Mouse (Mus musculus): ENCODE data around the gene Phf3. TPM values are rescaled to one million over a fixed set of nuclear protein-coding genes. Genes with fewer than 3 reads are reported as not detected.

The Phf3 gene
- polyA plus RNA-seq, 1 experiment from 2014 or later: 48.2 TPM

GRCm38 (mm10) chr1:30815609-30816008 lies 58.1 kb downstream of the Phf3 start:
- Histone ChIP-seq H3K4me1 (no peaks in the 10 kb centered on the region), H3K4me2 (replicated peaks) (no peak overlapping the region), H3K9ac (no peak overlapping the region), H3K9me3 (no peaks in the 10 kb centered on the region), H3K27ac (no peak overlapping the region), H3K4me3 (no peak overlapping the region), H3K36me3 (peaks cover 58% of the 10 kb centered on the region), H3K27me3 (no peaks in the 10 kb centered on the region)
- 90% methylated on average over 1 of the region's 1 CpGs for WGBS
- ATAC-seq (ENCODE audit: insufficient number of reproducible peaks, insufficient read depth, low FRiP score, low TSS enrichment): no peak

- H3K4me1 ChIP-seq: no peaks in the 10 kb centered on the region
- peaks cover 58% of the 10 kb centered on the region for H3K36me3 ChIP-seq
- WGBS: 89% methylated on average over 2 of the region's 2 CpGs
- no peaks in the 10 kb centered on the region for H3K27me3 ChIP-seq
- H3K4me2 ChIP-seq (replicated peaks): no peak overlapping the region
- H3K27ac ChIP-seq: no peak overlapping the region
- no peaks in the 10 kb centered on the region for H3K9me3 ChIP-seq
- ATAC-seq (ENCODE audit: insufficient number of reproducible peaks, insufficient read depth, low FRiP score, low TSS enrichment): no peak
- H3K4me3 ChIP-seq: no peak overlapping the region
- H3K9ac ChIP-seq: no peak overlapping the region
These were observed 58.7 kb downstream of the Phf3 start for GRCm38 (mm10) chr1:30814987-30815386.

- Histone ChIP-seq H3K36me3 (peaks cover 74% of the 10 kb centered on the region), H3K4me2 (replicated peaks) (no peak overlapping the region), H3K4me1 (no peaks in the 10 kb centered on the region), H3K27ac (no peak overlapping the region), H3K9ac (no peak overlapping the region), H3K9me3 (no peaks in the 10 kb centered on the region), H3K27me3 (no peaks in the 10 kb centered on the region), H3K4me3 (no peak overlapping the region)
- WGBS: 86% methylated on average over 10 of the region's 10 CpGs
- no peak for ATAC-seq (ENCODE audit: insufficient number of reproducible peaks, insufficient read depth, low FRiP score, low TSS enrichment)
These were observed 65.5 kb downstream of the Phf3 start for GRCm38 (mm10) chr1:30808101-30808699.

GRCm38 (mm10) chr1:30805688-30806285 lies 67.9 kb downstream of the Phf3 start:
- Histone ChIP-seq H3K27me3 (no peaks in the 10 kb centered on the region), H3K4me2 (replicated peaks) (no peak overlapping the region), H3K27ac (no peak overlapping the region), H3K36me3 (peaks cover 65% of the 10 kb centered on the region), H3K4me1 (no peaks in the 10 kb centered on the region), H3K9ac (no peak overlapping the region), H3K9me3 (no peaks in the 10 kb centered on the region), H3K4me3 (no peak overlapping the region)
- ATAC-seq (ENCODE audit: insufficient number of reproducible peaks, insufficient read depth, low FRiP score, low TSS enrichment): no peak
- WGBS: 86% methylated on average over 11 of the region's 11 CpGs

GRCm38 (mm10) chr1:30804919-30805318 lies 68.8 kb downstream of the Phf3 start:
- Histone ChIP-seq H3K27ac (no peak overlapping the region), H3K9ac (no peak overlapping the region), H3K4me2 (replicated peaks) (no peak overlapping the region), H3K4me1 (no peaks in the 10 kb centered on the region), H3K36me3 (peaks cover 57% of the 10 kb centered on the region), H3K4me3 (no peak overlapping the region), H3K27me3 (no peaks in the 10 kb centered on the region), H3K9me3 (no peaks in the 10 kb centered on the region)
- no peak for ATAC-seq (ENCODE audit: insufficient number of reproducible peaks, insufficient read depth, low FRiP score, low TSS enrichment)
- 87% methylated on average over 7 of the region's 7 CpGs for WGBS

GRCm38 (mm10) chr1:30801911-30802310 lies 71.8 kb downstream of the Phf3 start:
- H3K27me3 ChIP-seq: no peaks in the 10 kb centered on the region
- no peak overlapping the region for H3K4me3 ChIP-seq
- H3K9me3 ChIP-seq: no peaks in the 10 kb centered on the region
- no peak overlapping the region for H3K27ac ChIP-seq
- H3K4me2 ChIP-seq (replicated peaks): no peak overlapping the region
- peaks cover 38% of the 10 kb centered on the region for H3K36me3 ChIP-seq
- ATAC-seq (ENCODE audit: insufficient number of reproducible peaks, insufficient read depth, low FRiP score, low TSS enrichment): no peak
- peaks cover 4% of the 10 kb centered on the region; the same call in 1 of the 2 replicates for H3K4me1 ChIP-seq
- H3K9ac ChIP-seq: no peak overlapping the region
- WGBS: 93% methylated on average over 8 of the region's 8 CpGs

GRCm38 (mm10) chr1:30799277-30799834 lies 74.4 kb downstream of the Phf3 start:
- H3K27me3 ChIP-seq: no peaks in the 10 kb centered on the region
- no peak overlapping the region for H3K4me3 ChIP-seq
- no peak overlapping the region for H3K4me2 ChIP-seq (replicated peaks)
- no peak overlapping the region for H3K27ac ChIP-seq
- no peak for ATAC-seq (ENCODE audit: insufficient number of reproducible peaks, insufficient read depth, low FRiP score, low TSS enrichment)
- 86% methylated on average over 6 of the region's 6 CpGs for WGBS
- H3K4me1 ChIP-seq: peaks cover 4% of the 10 kb centered on the region; the same call in 1 of the 2 replicates
- H3K9me3 ChIP-seq: no peaks in the 10 kb centered on the region
- H3K36me3 ChIP-seq: peaks cover 20% of the 10 kb centered on the region
- no peak overlapping the region for H3K9ac ChIP-seq

- Histone ChIP-seq H3K27me3 (no peaks in the 10 kb centered on the region), H3K27ac (no peak overlapping the region), H3K4me1 (peaks cover 4% of the 10 kb centered on the region; the same call in 1 of the 2 replicates), H3K9ac (no peak overlapping the region), H3K4me2 (replicated peaks) (no peak overlapping the region), H3K4me3 (no peak overlapping the region), H3K36me3 (no peaks in the 10 kb centered on the region), H3K9me3 (no peaks in the 10 kb centered on the region)
- WGBS: 84% methylated on average over 5 of the region's 5 CpGs
- ATAC-seq (ENCODE audit: insufficient number of reproducible peaks, insufficient read depth, low FRiP score, low TSS enrichment): no peak
These were observed 79.1 kb downstream of the Phf3 start for GRCm38 (mm10) chr1:30794606-30795005.

- Histone ChIP-seq H3K4me1 (no peaks in the 10 kb centered on the region), H3K36me3 (no peaks in the 10 kb centered on the region), H3K4me2 (replicated peaks) (no peak overlapping the region), H3K27me3 (no peaks in the 10 kb centered on the region), H3K9me3 (no peaks in the 10 kb centered on the region), H3K4me3 (no peak overlapping the region), H3K9ac (no peak overlapping the region), H3K27ac (no peak overlapping the region)
- WGBS: 85% methylated on average over 7 of the region's 7 CpGs
- no peak for ATAC-seq (ENCODE audit: insufficient number of reproducible peaks, insufficient read depth, low FRiP score, low TSS enrichment)
These were observed 80.3 kb downstream of the Phf3 start for GRCm38 (mm10) chr1:30793357-30793883.

- 55% methylated on average over 5 of the region's 5 CpGs for WGBS
- H3K4me3 ChIP-seq: no peak overlapping the region
- no peak overlapping the region for H3K27ac ChIP-seq
- H3K9me3 ChIP-seq: no peaks in the 10 kb centered on the region
- H3K27me3 ChIP-seq: no peaks in the 10 kb centered on the region
- 0 out of 2 replicates have a peak, but pooled peaks have one; percentile 41 for ATAC-seq (ENCODE audit: insufficient number of reproducible peaks, insufficient read depth, low FRiP score, low TSS enrichment)
- no peaks in the 10 kb centered on the region for H3K36me3 ChIP-seq
- H3K4me1 ChIP-seq: no peaks in the 10 kb centered on the region
- H3K4me2 ChIP-seq (replicated peaks): no peak overlapping the region
- H3K9ac ChIP-seq: no peak overlapping the region
These were observed 80.8 kb downstream of the Phf3 start for GRCm38 (mm10) chr1:30792935-30793334.

GRCm38 (mm10) chr1:30790220-30790619 lies 83.5 kb downstream of the Phf3 start:
- Histone ChIP-seq H3K36me3 (no peaks in the 10 kb centered on the region), H3K27ac (no peak overlapping the region), H3K4me1 (no peaks in the 10 kb centered on the region), H3K4me2 (replicated peaks) (no peak overlapping the region), H3K9ac (no peak overlapping the region), H3K9me3 (no peaks in the 10 kb centered on the region), H3K4me3 (no peak overlapping the region), H3K27me3 (no peaks in the 10 kb centered on the region)
- WGBS: 78% methylated on average over 1 of the region's 1 CpGs
- no peak for ATAC-seq (ENCODE audit: insufficient number of reproducible peaks, insufficient read depth, low FRiP score, low TSS enrichment)

- H3K36me3 ChIP-seq: no peaks in the 10 kb centered on the region
- H3K27me3 ChIP-seq: no peaks in the 10 kb centered on the region
- H3K4me1 ChIP-seq: no peaks in the 10 kb centered on the region
- no peak overlapping the region for H3K4me3 ChIP-seq
- 80% methylated on average over 1 of the region's 1 CpGs for WGBS
- H3K9me3 ChIP-seq: no peaks in the 10 kb centered on the region
- no peak for ATAC-seq (ENCODE audit: insufficient number of reproducible peaks, insufficient read depth, low FRiP score, low TSS enrichment)
- no peak overlapping the region for H3K9ac ChIP-seq
- no peak overlapping the region for H3K4me2 ChIP-seq (replicated peaks)
- H3K27ac ChIP-seq: no peak overlapping the region
These were observed 84.0 kb downstream of the Phf3 start for GRCm38 (mm10) chr1:30789689-30790088.

Measured in embryonic facial prominence, embryonic 12.5 days (tissue).